Comparison of ENCODE assay signal across 17 mouse cellular contexts in the genomic region with DNA sequence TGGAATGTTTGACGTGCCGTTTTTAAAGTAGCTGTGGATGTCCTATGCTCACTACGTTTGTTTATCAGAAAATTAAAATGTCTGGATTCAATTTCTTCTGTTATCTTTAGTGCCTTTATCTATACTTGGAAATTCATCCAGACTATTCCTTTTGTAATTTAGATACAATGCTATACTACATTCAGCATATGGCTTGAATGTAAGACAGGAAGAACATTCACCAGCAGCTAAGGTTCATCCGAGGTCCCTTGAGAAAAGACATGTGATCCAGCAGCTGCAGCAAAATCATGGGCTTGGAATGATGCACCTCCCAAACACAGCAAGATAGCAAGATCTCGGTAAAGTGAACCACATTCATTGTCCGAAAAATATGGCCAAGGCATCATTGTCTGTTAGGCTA.
A peak's percentile ranks its signal among the peaks of the same experiment; 100 is the strongest.
DNase-seq lines count a peak whose midpoint lies in the region; ATAC-seq and TF ChIP-seq lines count a peak whose summit lies in the region.
"Had no signal": no experiment of that assay in that cellular context is flagged by ENCODE, and none has a peak within 500 bp of the region (broad histone marks: within the 10 kb centered on the region; RNA-seq: fewer than 3 reads in every experiment).

No protein-coding gene starts in this region.

- H3K4me1 ChIP-seq in heart, embryonic 16.5 days (ENCODE audit: control insufficient read depth, insufficient read depth, low read length) = no peaks in the 10 kb centered on the region
- H3K4me1 ChIP-seq in lung, embryonic 15.5 days = peaks cover 2% of the 10 kb centered on the region; the same call in 1 of the 2 replicates
- H3K4me1 ChIP-seq: forebrain, embryonic 12.5 days; hindbrain, embryonic 13.5 days; liver, embryonic 13.5 days had no signal

- no peak overlapping the region for H3K4me2 ChIP-seq in heart, embryonic 16.5 days (ENCODE audit: low read depth, low read length)
- no peak overlapping the region for H3K4me2 ChIP-seq in lung, embryonic 15.5 days
- H3K4me2 ChIP-seq: forebrain, embryonic 12.5 days; hindbrain, embryonic 13.5 days; limb, embryonic 12.5 days; liver, embryonic 13.5 days had no signal

- H3K9me3 ChIP-seq in heart, embryonic 16.5 days (replicated peaks; ENCODE audit: control insufficient read depth, low read length) = no peaks in the 10 kb centered on the region
- H3K9me3 ChIP-seq in lung, embryonic 15.5 days = no peaks in the 10 kb centered on the region
- H3K9me3 ChIP-seq: forebrain, embryonic 12.5 days; hindbrain, embryonic 13.5 days; limb, embryonic 12.5 days; liver, embryonic 13.5 days had no signal

- no peak for TF ChIP-seq POLR2A in brain, embryonic 14.5 days (IDR thresholded peaks at IDR 0.05; ENCODE audit: borderline replicate concordance, extremely low read depth, insufficient read depth, insufficient read length, poor library complexity, severe bottlenecking)

- WGBS in heart, embryonic 16.5 days = 68% methylated on average over 6 of the region's 6 CpGs
- WGBS in lung, embryonic 15.5 days = 43% methylated on average over 6 of the region's 6 CpGs

- no peak for DNase-seq in heart, adult 11 months
- DNase-seq in lung, postnatal 36 days = no peak
- peak; percentile 3 for DNase-seq in brain, embryonic 14.5 days (ENCODE audit: low read depth)
- DNase-seq in telencephalon, adult 2 months (ENCODE audit: low read depth, low spot score) = peak; percentile 6
- DNase-seq in thymus, postnatal 14 days = no peak
- DNase-seq: adrenal gland, postnatal 14 days; cerebellum, adult 2 months; cerebellum, postnatal 36 days; kidney, adult 8-10 months; liver, embryonic 13.5 days had no signal

- no peak overlapping the region for H3K4me3 ChIP-seq in heart, embryonic 16.5 days (ENCODE audit: low read length)
- H3K4me3 ChIP-seq in lung, embryonic 15.5 days = no peak overlapping the region
- H3K4me3 ChIP-seq: forebrain, embryonic 12.5 days; hindbrain, embryonic 13.5 days; limb, embryonic 12.5 days; liver, embryonic 13.5 days had no signal

- H3K36me3 ChIP-seq in heart, embryonic 16.5 days (ENCODE audit: control insufficient read depth, insufficient read depth) = no peaks in the 10 kb centered on the region
- no peaks in the 10 kb centered on the region for H3K36me3 ChIP-seq in lung, embryonic 15.5 days
- H3K36me3 ChIP-seq: forebrain, embryonic 12.5 days; hindbrain, embryonic 13.5 days; limb, embryonic 12.5 days; liver, embryonic 13.5 days had no signal

- H3K27ac ChIP-seq in heart, embryonic 16.5 days (ENCODE audit: low read length) = peak overlapping the region; percentile 57
- peak overlapping the region; percentile 41; the same call in 1 of the 2 replicates for H3K27ac ChIP-seq in lung, embryonic 15.5 days
- H3K27ac ChIP-seq: forebrain, embryonic 12.5 days; hindbrain, embryonic 13.5 days; limb, embryonic 12.5 days; liver, embryonic 13.5 days had no signal

- no peak for ATAC-seq in heart, embryonic 16.5 days (replicated peaks; ENCODE audit: extremely low read depth, insufficient read depth, low FRiP score)
- peak; percentile 47; the same call in 1 of the 2 replicates for ATAC-seq in lung, embryonic 15.5 days (ENCODE audit: borderline replicate concordance, extremely low read depth, low FRiP score, low TSS enrichment)
- ATAC-seq: CD4-positive, CD25-positive, alpha-beta regulatory T cell, adult 4 months; inflammation-experienced regulatory T-cells, adult 6 months had no signal

- H3K27me3 ChIP-seq in heart, embryonic 16.5 days (ENCODE audit: control insufficient read depth, insufficient read depth, low read length) = no peaks in the 10 kb centered on the region
- H3K27me3 ChIP-seq in lung, embryonic 15.5 days = no peaks in the 10 kb centered on the region
- H3K27me3 ChIP-seq: forebrain, embryonic 12.5 days; hindbrain, embryonic 13.5 days; limb, embryonic 12.5 days; liver, embryonic 13.5 days had no signal

- no peak for TF ChIP-seq CTCF in brain, embryonic 14.5 days (IDR thresholded peaks at IDR 0.05; ENCODE audit: borderline replicate concordance, extremely low read depth, insufficient read depth, insufficient read length)

- no peak overlapping the region for H3K9ac ChIP-seq in heart, embryonic 16.5 days (ENCODE audit: low read length)
- H3K9ac ChIP-seq in lung, embryonic 15.5 days = no peak overlapping the region
- H3K9ac ChIP-seq: forebrain, embryonic 12.5 days; hindbrain, embryonic 13.5 days; limb, embryonic 12.5 days; liver, embryonic 13.5 days had no signal

Comparison
In these comparisons a context has a peak if more than half of its experiments do, and no peak if none do; other contexts are left out.
1. DNase-seq: peak in brain, embryonic 14.5 days (single experiment) and telencephalon, adult 2 months (single experiment); none in heart, adult 11 months (single experiment), lung, postnatal 36 days (single experiment) and thymus, postnatal 14 days (single experiment).